Mouse (Mus musculus): ENCODE data around the gene Gm37240.

- TF ChIP-seq POLR2A (IDR thresholded peaks at IDR 0.05; ENCODE audit: borderline replicate concordance, extremely low read depth, insufficient read depth, insufficient read length, poor library complexity, severe bottlenecking) (no peak), CTCF (IDR thresholded peaks at IDR 0.05; ENCODE audit: borderline replicate concordance, extremely low read depth, insufficient read depth, insufficient read length) (no peak)
Observed at GRCm38 (mm10) chr3:84602759-84603158, 1284.6 kb downstream of the Gm37240 start.
